Mouse (Mus musculus): ENCODE measurements around the gene Gm21304. TPM values are rescaled to one million over a fixed set of nuclear protein-coding genes. Genes with fewer than 3 reads are reported as not detected.

Gm21304 gene
- polyA plus RNA-seq, 1 experiment from 2014 or later: not detected

Other genes with a start within 250 kb of the Gm21304 start
- gene Gm21293, start 25.5 kb upstream of the Gm21304 start, polyA plus RNA-seq (2015; fragmentation: Nextera tagmentation; extraction: Ambion mirVana): not detected in 2 replicates
- not detected in 2 replicates for gene Gm6763, start 17.0 kb upstream of the Gm21304 start, polyA plus RNA-seq (2015; fragmentation: Nextera tagmentation; extraction: Ambion mirVana)
- gene Gm8764, start 8.5 kb upstream of the Gm21304 start, polyA plus RNA-seq (2015; fragmentation: Nextera tagmentation; extraction: Ambion mirVana): not detected in 2 replicates
- gene Gm21312, start 8.5 kb downstream of the Gm21304 start, polyA plus RNA-seq (2015; fragmentation: Nextera tagmentation; extraction: Ambion mirVana): not detected in 2 replicates
- gene Gm20765, start 17.0 kb downstream of the Gm21304 start, polyA plus RNA-seq (2015; fragmentation: Nextera tagmentation; extraction: Ambion mirVana): not detected in 2 replicates
- not detected in 2 replicates for gene Gm4340, start 25.5 kb downstream of the Gm21304 start, polyA plus RNA-seq (2015; fragmentation: Nextera tagmentation; extraction: Ambion mirVana)